Mouse (Mus musculus) limb, embryonic 14.5 days (tissue): ENCODE results near the gene Csnk2b. TPM values are rescaled to one million over a fixed set of nuclear protein-coding genes. Genes with fewer than 3 reads are reported as not detected.

ENCODE experiments used
- ATAC-seq: fragments of 200-750 bp; cut with Nextera tagmentation; 2 replicates; pipeline ENCODE4 v1.8.0; 2017; ENCODE audit warnings: low read depth, moderate number of reproducible peaks, moderate TSS enrichment; ENCODE audit not compliant: low FRiP score
- DNase-seq: peaks from one replicate; pipeline ENCODE4 v3.0.0-alpha.2; 2015; ENCODE audit warnings: low spot score
- H3K27ac ChIP-seq: fragments of 300-500 bp; sonication (generic); replicated peaks from 2 replicates; pipeline ENCODE4 v1.5.1; 2014; ENCODE audit warnings: low read depth, mild to moderate bottlenecking, low read length, moderate library complexity, mixed read lengths
- H3K27me3 ChIP-seq: fragments of 300-500 bp; sonication (generic); 2 replicates; pipeline ENCODE4 v1.6.1; 2014; ENCODE audit warnings: low read length, mixed read lengths; ENCODE audit not compliant: control insufficient read depth, insufficient read depth
- H3K36me3 ChIP-seq: fragments of 300-500 bp; sonication (generic); 2 replicates; pipeline ENCODE4 v1.6.1; 2014; ENCODE audit warnings: mild to moderate bottlenecking, low read length, moderate library complexity, mixed read lengths; ENCODE audit not compliant: control insufficient read depth, insufficient read depth
- H3K4me1 ChIP-seq: fragments of 300-500 bp; sonication (generic); 2 replicates; pipeline ENCODE4 v1.6.1; 2014; ENCODE audit warnings: antibody characterized with exemption, low read length, mixed read lengths; ENCODE audit not compliant: control insufficient read depth, insufficient read depth
- H3K4me2 ChIP-seq: fragments of 300-500 bp; sonication (generic); replicated peaks from 2 replicates; pipeline ENCODE4 v1.6.1; 2014; ENCODE audit warnings: low read depth, mild to moderate bottlenecking, low read length, moderate library complexity; ENCODE audit not compliant: severe bottlenecking
- H3K4me3 ChIP-seq: fragments of 300-500 bp; sonication (generic); replicated peaks from 2 replicates; pipeline ENCODE4 v1.5.1; 2014; ENCODE audit warnings: low read length
- H3K9ac ChIP-seq: fragments of 300-500 bp; sonication (generic); 2 replicates; pipeline ENCODE4 v1.6.1; 2014; ENCODE audit warnings: mild to moderate bottlenecking, low read depth, low read length, moderate library complexity; ENCODE audit not compliant: severe bottlenecking
- H3K9me3 ChIP-seq: fragments of 300-500 bp; sonication (generic); 2 replicates; pipeline ENCODE4 v1.6.1; 2016; ENCODE audit warnings: low read length; ENCODE audit not compliant: control insufficient read depth
- POLR2A ChIP-seq: fragments of 200-500 bp; IDR thresholded peaks from 2 replicates; pipeline ENCODE4 v1.8.0; 2012; ENCODE audit warnings: inconsistent platforms, mild to moderate bottlenecking, moderate library complexity, borderline replicate concordance; ENCODE audit not compliant: insufficient read depth, insufficient read length; ENCODE audit errors: extremely low read depth
- WGBS: fragments of 180-500 bp; shearing (Covaris S2); extraction: QIAGEN DNeasy Blood & Tissue Kit; methylation state at CpG from one replicate; pipeline ENCODE4 v1.1.7; 2014; 5-methylcytosine and 5-hydroxymethylcytosine counted together
- polyA plus RNA-seq, 2 experiments: library from polyadenylated mRNA; depleted of rRNA in 1 of 2; stranded (reverse) in 1 of 2; unstranded in 1 of 2; fragments of >200 nt; fragmentation: Nextera tagmentation in 1 of 2; extraction: Ambion mirVana in 1 of 2; gene quantifications; 2 replicates each; pipeline versions ENCODE4 v1.2.1 to v1.2.3; 2012 to 2014

Csnk2b gene
- polyA plus RNA-seq, 2 experiments = 181 to 308 TPM

DNA sequence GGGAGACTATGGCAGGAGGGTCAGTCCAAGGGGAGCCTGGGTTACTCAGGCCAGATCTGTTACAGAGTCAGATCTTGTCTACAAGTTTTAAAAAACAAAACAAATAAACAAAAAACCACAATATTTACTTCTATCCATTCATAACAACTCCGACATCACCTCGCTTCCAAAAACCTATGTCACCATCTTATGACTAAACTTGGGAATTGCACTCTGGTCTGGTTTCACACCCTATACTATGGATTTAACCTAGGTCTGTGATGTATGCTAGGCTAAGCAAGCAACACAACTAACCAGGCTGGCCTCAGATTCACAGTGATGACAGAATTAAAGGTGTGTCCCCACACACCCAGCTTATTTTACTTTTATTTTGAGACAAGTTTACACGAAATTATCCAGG, 15.3 kb downstream of the Csnk2b start:
- Histone ChIP-seq H3K4me1 (0 out of 2 replicates have a peak, but pooled peaks cover 2% of the 10 kb centered on the region), H3K4me2 (no peak overlapping the region), H3K27me3 (no peaks in the 10 kb centered on the region), H3K9ac (peak overlapping the region; percentile 25; the same call in 1 of the 2 replicates), H3K27ac (no peak overlapping the region), H3K9me3 (no peaks in the 10 kb centered on the region), H3K36me3 (peaks cover 25% of the 10 kb centered on the region), H3K4me3 (no peak overlapping the region)
- DNase-seq (no peak), ATAC-seq (no peak)
- WGBS = 70% methylated on average over 3 of the region's 3 CpGs
- TF ChIP-seq POLR2A = no peak

DNA sequence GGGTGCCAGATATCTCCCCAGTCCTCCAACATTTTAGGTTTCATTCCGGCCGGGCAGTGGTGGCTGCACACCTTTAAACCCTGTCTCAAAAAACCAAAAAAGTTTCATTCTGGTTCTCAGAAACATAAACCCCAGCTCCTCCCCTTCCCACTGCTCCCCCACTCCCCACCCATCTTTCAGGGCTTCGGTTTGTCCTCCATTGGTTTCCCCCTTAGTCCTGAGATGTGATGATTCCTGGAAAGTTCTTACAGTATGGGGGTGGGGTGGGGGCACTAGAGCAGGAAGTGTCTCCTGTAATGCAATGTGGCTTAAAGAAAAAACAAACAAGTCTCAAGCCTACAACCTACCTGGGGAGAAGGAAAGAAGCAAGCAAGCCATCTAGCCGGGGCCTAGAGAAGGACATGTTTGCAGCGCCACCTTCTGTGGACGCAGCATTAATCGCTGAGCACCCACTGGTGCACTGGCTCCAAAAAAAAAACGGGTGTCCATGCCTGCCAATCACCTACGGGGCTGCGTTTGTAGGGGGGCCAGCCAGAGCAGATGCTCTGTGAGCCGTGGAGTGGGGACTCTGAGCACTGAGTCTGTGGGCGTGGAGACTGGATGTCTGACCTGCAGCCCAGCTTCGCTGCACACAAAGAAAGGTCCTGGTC, 16.0 kb downstream of the Csnk2b start:
- DNase-seq (peak; percentile 33), ATAC-seq (peak; percentile 28; the same call in 1 of the 2 replicates)
- Histone ChIP-seq H3K4me3 (no peak overlapping the region), H3K4me1 (0 out of 2 replicates have a peak, but pooled peaks cover 2% of the 10 kb centered on the region), H3K36me3 (peaks cover 32% of the 10 kb centered on the region), H3K27ac (no peak overlapping the region), H3K9me3 (no peaks in the 10 kb centered on the region), H3K4me2 (no peak overlapping the region), H3K9ac (peak overlapping the region; percentile 25; the same call in 1 of the 2 replicates), H3K27me3 (no peaks in the 10 kb centered on the region)
- no peak for TF ChIP-seq POLR2A
- 31% methylated on average over 13 of the region's 13 CpGs for WGBS

DNA sequence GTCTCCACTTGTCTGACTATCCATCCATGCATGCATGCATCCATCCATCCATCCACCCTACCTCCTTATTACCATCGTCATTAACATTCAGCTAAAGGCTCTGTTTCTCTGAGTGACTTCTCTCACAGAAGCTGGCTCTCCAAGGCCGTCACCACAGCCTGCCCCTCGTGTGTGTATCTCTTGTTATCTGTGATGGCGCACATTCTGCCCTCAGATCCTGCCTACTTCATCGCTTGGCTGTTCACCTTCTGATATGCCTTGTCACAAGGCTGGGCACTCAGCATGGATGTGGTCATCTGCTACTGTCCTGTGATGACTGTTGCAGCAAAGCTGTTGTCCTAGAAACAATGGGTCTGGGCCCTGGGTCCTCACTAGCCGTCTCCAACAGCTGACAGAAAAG, 17.1 kb downstream of the Csnk2b start:
- Histone ChIP-seq H3K36me3 (peaks cover 43% of the 10 kb centered on the region), H3K27me3 (no peaks in the 10 kb centered on the region), H3K4me3 (no peak overlapping the region), H3K4me1 (0 out of 2 replicates have a peak, but pooled peaks cover 2% of the 10 kb centered on the region), H3K9me3 (no peaks in the 10 kb centered on the region), H3K4me2 (no peak overlapping the region), H3K27ac (no peak overlapping the region), H3K9ac (no peak overlapping the region)
- DNase-seq (no peak), ATAC-seq (no peak)
- TF ChIP-seq POLR2A = no peak
- 85% methylated on average over 6 of the region's 6 CpGs for WGBS

DNA sequence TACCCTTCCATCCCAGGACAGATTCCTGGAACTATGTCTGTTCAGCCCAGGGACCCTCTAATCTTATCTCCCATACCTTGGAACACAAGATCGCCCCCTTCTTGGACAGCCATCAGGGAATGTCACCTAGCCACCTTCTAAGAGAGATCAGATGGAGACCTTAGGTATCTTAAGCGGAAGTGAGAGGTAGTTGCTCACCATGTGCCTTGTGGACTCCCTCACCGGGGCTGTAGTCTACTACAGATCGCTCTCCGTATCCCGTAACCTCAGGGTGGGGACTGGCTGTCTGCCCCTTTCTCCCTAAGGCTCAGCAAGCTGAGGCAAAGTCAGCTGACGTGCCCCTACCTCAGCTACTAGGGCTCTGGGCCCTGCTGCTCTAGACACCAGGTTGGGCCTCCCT, 17.8 kb downstream of the Csnk2b start:
- no peak for DNase-seq
- no peak for ATAC-seq
- 0 out of 2 replicates have a peak, but pooled peaks cover 2% of the 10 kb centered on the region for H3K4me1 ChIP-seq
- no peak overlapping the region for H3K4me2 ChIP-seq
- TF ChIP-seq POLR2A = no peak
- no peak overlapping the region for H3K27ac ChIP-seq
- H3K9me3 ChIP-seq = no peaks in the 10 kb centered on the region
- no peaks in the 10 kb centered on the region for H3K27me3 ChIP-seq
- peaks cover 49% of the 10 kb centered on the region for H3K36me3 ChIP-seq
- H3K4me3 ChIP-seq = no peak overlapping the region
- WGBS = 90% methylated on average over 7 of the region's 7 CpGs
- H3K9ac ChIP-seq = no peak overlapping the region

DNA sequence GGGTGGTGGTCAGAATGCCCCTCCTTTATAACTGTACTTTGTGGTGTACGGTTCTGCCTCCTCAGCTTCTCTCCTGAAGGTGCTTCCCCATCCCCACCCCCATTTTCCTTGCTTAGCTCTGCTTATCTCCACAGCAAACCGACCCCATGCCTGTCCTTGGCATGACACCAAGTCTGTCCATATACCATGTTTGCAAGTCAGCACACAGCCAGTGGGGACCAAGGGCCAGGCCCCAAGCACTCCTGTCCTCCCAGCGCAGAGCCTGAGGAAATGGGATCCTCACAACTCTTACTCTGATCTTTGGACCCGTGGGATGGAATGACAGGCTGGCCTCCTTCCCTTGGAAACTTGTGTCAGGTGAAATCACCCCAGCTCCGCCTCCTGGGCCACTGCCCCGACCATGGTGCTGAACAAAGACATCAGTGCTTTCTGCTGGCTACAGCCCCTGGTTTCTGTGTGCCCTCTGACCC, 18.6 kb downstream of the Csnk2b start:
- H3K27ac ChIP-seq = no peak overlapping the region
- TF ChIP-seq POLR2A = no peak
- no peak for ATAC-seq
- H3K4me1 ChIP-seq = 0 out of 2 replicates have a peak, but pooled peaks cover 2% of the 10 kb centered on the region
- no peak overlapping the region for H3K4me2 ChIP-seq
- H3K4me3 ChIP-seq = no peak overlapping the region
- no peaks in the 10 kb centered on the region for H3K9me3 ChIP-seq
- DNase-seq = no peak
- 67% methylated on average over 6 of the region's 6 CpGs for WGBS
- H3K9ac ChIP-seq = no peak overlapping the region
- no peaks in the 10 kb centered on the region for H3K27me3 ChIP-seq
- H3K36me3 ChIP-seq = peaks cover 58% of the 10 kb centered on the region

DNA sequence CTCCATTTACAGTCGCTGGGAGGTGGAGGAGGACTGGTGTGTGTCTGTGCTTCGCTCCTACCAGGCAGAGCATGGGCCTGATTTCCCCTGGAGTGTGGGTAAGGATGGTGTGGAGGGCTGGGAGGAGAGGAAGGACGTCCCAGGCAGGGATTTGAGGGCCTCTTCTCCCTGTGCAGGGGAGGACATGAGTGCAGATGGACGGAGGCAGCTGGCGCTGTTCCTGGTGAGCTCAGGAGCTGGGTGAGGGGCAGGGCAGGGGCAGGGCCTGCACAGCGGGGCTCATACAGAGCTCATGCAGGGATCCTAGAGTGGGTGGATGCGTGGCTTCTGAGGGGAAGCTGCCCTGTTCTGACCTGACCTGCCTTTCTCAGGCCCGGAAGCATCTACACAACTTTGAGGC, 19.6 kb downstream of the Csnk2b start:
- no peak overlapping the region for H3K4me2 ChIP-seq
- peaks cover 66% of the 10 kb centered on the region for H3K36me3 ChIP-seq
- H3K27ac ChIP-seq = no peak overlapping the region
- WGBS = 70% methylated on average over 7 of the region's 8 CpGs
- no peak overlapping the region for H3K4me3 ChIP-seq
- H3K27me3 ChIP-seq = no peaks in the 10 kb centered on the region
- no peaks in the 10 kb centered on the region for H3K9me3 ChIP-seq
- no peak for DNase-seq
- no peak overlapping the region for H3K9ac ChIP-seq
- 0 out of 2 replicates have a peak, but pooled peaks cover 2% of the 10 kb centered on the region for H3K4me1 ChIP-seq
- TF ChIP-seq POLR2A = no peak
- peak; percentile 30 for ATAC-seq
